Mouse (Mus musculus): ENCODE results near the gene Bpifb2. TPM values are rescaled to one million over a fixed set of nuclear protein-coding genes. Genes with fewer than 3 reads are reported as not detected.

The Bpifb2 gene
- polyA plus RNA-seq, 1 experiment from 2014 or later = not detected

DNA sequence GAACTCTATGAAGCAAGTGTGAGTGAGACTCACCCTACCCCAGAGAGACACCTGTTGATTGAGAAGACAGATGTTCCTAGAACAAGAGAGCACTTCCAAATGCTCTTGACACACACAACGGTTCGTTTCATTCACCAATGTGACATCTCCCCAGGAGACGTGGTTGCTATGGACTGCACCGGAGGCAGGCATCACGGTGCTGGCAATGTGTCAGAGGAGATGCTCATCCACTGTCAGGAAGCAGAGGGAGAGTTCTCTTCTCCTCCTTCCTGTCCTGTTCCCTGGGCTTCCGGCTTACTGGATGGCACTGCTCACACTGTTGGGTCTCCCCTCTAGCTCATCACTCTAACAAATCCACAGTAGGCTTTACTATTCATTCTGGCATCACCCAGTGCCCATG, 58.5 kb downstream of the Bpifb2 start:
- 85% methylated on average over 6 of the region's 6 CpGs for WGBS
- ATAC-seq (ENCODE audit: insufficient number of reproducible peaks, insufficient read depth, low FRiP score, low TSS enrichment, low read depth) = no peak
- H3K27ac ChIP-seq = no peak overlapping the region
- no peaks in the 10 kb centered on the region for H3K27me3 ChIP-seq
- H3K9me3 ChIP-seq = no peaks in the 10 kb centered on the region
- H3K4me2 ChIP-seq = no peak overlapping the region
- no peak overlapping the region for H3K9ac ChIP-seq
- no peak overlapping the region for H3K4me3 ChIP-seq
- H3K4me1 ChIP-seq = no peaks in the 10 kb centered on the region
- H3K36me3 ChIP-seq = no peaks in the 10 kb centered on the region

DNA sequence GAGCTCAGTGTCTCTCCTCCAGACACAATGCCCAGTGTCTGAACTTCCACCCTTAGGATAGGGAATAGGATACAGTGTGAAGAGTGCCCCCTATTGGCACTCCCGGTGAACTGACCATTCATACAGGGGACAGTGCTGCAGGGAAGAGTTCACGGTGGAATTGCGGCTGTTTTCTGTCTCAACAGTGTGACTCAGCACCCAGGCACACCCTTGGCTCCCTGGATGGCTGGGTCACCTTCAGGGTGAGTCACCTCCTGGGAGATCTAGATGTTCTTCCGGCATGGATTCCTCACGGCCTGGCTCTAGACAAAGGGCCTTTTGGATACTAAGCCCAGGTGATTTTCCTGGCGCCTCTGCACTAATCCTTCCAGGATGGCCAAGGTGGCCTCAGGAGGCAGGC, 60.5 kb downstream of the Bpifb2 start:
- no peaks in the 10 kb centered on the region for H3K4me1 ChIP-seq
- no peaks in the 10 kb centered on the region for H3K9me3 ChIP-seq
- no peak overlapping the region for H3K4me2 ChIP-seq
- H3K4me3 ChIP-seq = no peak overlapping the region
- no peaks in the 10 kb centered on the region for H3K36me3 ChIP-seq
- H3K9ac ChIP-seq = no peak overlapping the region
- H3K27ac ChIP-seq = no peak overlapping the region
- 88% methylated on average over 6 of the region's 6 CpGs for WGBS
- H3K27me3 ChIP-seq = no peaks in the 10 kb centered on the region
- no peak for ATAC-seq (ENCODE audit: insufficient number of reproducible peaks, insufficient read depth, low FRiP score, low TSS enrichment, low read depth)

DNA sequence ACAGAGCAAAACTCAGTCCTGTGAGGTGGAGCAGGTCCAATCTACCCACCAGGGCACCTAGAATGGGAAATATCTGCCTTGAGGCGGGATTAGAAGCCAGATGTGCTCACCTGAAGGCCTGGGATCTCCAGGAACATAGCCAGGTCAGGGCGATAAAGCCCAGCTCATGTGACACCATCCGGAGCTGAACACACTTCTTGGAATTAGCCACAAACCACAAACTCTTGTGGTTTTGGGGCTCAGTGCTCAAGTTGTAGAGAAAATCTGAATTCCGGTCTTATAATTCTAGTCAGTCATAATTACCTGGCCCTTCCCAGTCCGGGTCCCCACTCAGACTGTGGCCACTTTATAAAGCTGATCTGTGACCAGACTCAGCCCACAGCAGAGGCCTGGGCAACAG, 63.0 kb downstream of the Bpifb2 start, which contains the start of gene Bpifb4:
Gene Bpifb4 (plus strand): TSS at position 370 of the 400 bp plus-strand sequence.
- H3K4me2 ChIP-seq = no peak within 1 kb of the TSS
- no peak within 1 kb of the TSS for H3K4me3 ChIP-seq
- no peak within 1 kb of the TSS for H3K9ac ChIP-seq
- no peak within 1 kb of the TSS for H3K27ac ChIP-seq
- H3K36me3 ChIP-seq = no peaks in the 10 kb centered on the region
- no peaks in the 10 kb centered on the region for H3K9me3 ChIP-seq
- no peak for ATAC-seq (ENCODE audit: insufficient number of reproducible peaks, insufficient read depth, low FRiP score, low TSS enrichment, low read depth)
- WGBS = 64% methylated on average over 5 of the region's 5 CpGs
- no peaks in the 10 kb centered on the region for H3K27me3 ChIP-seq
- H3K4me1 ChIP-seq = no peaks in the 10 kb centered on the region

DNA sequence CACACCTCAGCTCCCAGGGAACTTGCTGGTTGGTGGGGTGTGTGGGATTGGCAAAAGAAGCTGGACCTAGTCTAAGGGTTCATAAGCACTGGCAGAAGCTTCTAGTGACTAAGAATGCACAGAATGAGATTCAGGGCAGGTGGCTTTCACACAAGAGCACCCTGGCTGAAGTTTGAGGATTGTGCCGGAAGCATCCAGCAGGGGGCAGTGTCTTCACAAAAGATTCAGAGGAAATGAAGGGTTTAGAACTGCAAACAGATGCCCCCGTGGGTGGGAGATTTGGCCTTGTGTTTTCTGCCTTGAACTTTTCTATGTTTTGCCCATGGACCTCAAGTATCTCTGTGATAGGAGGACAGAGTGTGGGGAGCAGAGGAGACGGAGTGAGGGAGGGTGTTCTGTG, 68.7 kb downstream of the Bpifb2 start:
- Histone ChIP-seq H3K9ac (no peak overlapping the region), H3K4me3 (no peak overlapping the region), H3K4me1 (no peaks in the 10 kb centered on the region), H3K27me3 (no peaks in the 10 kb centered on the region), H3K36me3 (no peaks in the 10 kb centered on the region), H3K27ac (no peak overlapping the region), H3K9me3 (no peaks in the 10 kb centered on the region), H3K4me2 (no peak overlapping the region)
- 40% methylated on average over 3 of the region's 3 CpGs for WGBS
- no peak for ATAC-seq (ENCODE audit: insufficient number of reproducible peaks, insufficient read depth, low FRiP score, low TSS enrichment, low read depth)

DNA sequence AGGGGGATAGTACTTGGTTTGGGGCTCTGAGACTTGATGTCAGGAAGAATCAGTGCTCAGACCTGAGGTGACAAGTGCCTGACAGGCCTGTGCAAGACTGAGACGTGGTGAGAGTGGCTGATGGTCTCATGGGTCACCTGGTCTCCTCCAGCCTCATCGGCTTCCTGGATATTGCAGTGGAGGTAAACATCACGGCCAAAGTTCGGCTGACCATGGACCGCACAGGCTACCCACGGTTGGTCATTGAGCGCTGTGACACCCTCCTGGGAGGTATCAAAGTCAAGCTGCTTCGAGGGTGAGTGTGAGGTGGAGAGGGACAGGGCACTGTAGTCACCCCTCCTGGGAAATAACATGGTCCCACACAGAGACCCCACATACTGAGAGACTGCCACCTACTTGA, 69.7 kb downstream of the Bpifb2 start:
- no peak overlapping the region for H3K9ac ChIP-seq
- H3K4me3 ChIP-seq = no peak overlapping the region
- H3K36me3 ChIP-seq = no peaks in the 10 kb centered on the region
- no peaks in the 10 kb centered on the region for H3K4me1 ChIP-seq
- WGBS = 85% methylated on average over 8 of the region's 8 CpGs
- no peak overlapping the region for H3K4me2 ChIP-seq
- H3K27me3 ChIP-seq = no peaks in the 10 kb centered on the region
- H3K27ac ChIP-seq = no peak overlapping the region
- H3K9me3 ChIP-seq = no peaks in the 10 kb centered on the region
- no peak for ATAC-seq (ENCODE audit: insufficient number of reproducible peaks, insufficient read depth, low FRiP score, low TSS enrichment, low read depth)

Other genes with a start within 250 kb of the Bpifb2 start
- gene Commd7, start 242.3 kb upstream of the Bpifb2 start, polyA plus RNA-seq (2015; fragmentation: Nextera tagmentation; extraction: Ambion mirVana) = 74.6 and 82.1 TPM in 2 replicates
- 10.2 and 10.7 TPM in 2 replicates for gene Dnmt3b, start 225.6 kb upstream of the Bpifb2 start, polyA plus RNA-seq (2015; fragmentation: Nextera tagmentation; extraction: Ambion mirVana)
- gene Dnmt3c, start 178.4 kb upstream of the Bpifb2 start, polyA plus RNA-seq (2015; fragmentation: Nextera tagmentation; extraction: Ambion mirVana) = not detected in 2 replicates
- 225 and 230 TPM in 2 replicates for gene Mapre1, start 133.8 kb upstream of the Bpifb2 start, polyA plus RNA-seq (2015; fragmentation: Nextera tagmentation; extraction: Ambion mirVana)
- gene Efcab8, start 95.1 kb upstream of the Bpifb2 start, polyA plus RNA-seq (2015; fragmentation: Nextera tagmentation; extraction: Ambion mirVana) = not detected in 2 replicates
- gene Sun5, start 4.0 kb upstream of the Bpifb2 start, polyA plus RNA-seq (2015; fragmentation: Nextera tagmentation; extraction: Ambion mirVana) = not detected in 2 replicates
- not detected in 2 replicates for gene Bpifb6, start 25.3 kb downstream of the Bpifb2 start, polyA plus RNA-seq (2015; fragmentation: Nextera tagmentation; extraction: Ambion mirVana)
- not detected in 2 replicates for gene Bpifb3, start 43.2 kb downstream of the Bpifb2 start, polyA plus RNA-seq (2015; fragmentation: Nextera tagmentation; extraction: Ambion mirVana)
- gene Bpifb4, start 63.2 kb downstream of the Bpifb2 start, polyA plus RNA-seq (2015; fragmentation: Nextera tagmentation; extraction: Ambion mirVana) = not detected in 2 replicates
- not detected in 2 replicates for gene Bpifa6, start 99.9 kb downstream of the Bpifb2 start, polyA plus RNA-seq (2015; fragmentation: Nextera tagmentation; extraction: Ambion mirVana)
- gene Bpifa2, start 133.2 kb downstream of the Bpifb2 start, polyA plus RNA-seq (2015; fragmentation: Nextera tagmentation; extraction: Ambion mirVana) = not detected in 2 replicates

All from embryonic facial prominence, embryonic 13.5 days (tissue).